Mouse (Mus musculus): Measurements from ENCODE around the gene Lhb. TPM values are rescaled to one million over a fixed set of nuclear protein-coding genes. Genes with fewer than 3 reads are reported as not detected.
"Not testable (repeated sequence)": the region's sequence is repeated elsewhere in the genome, so short reads cannot be mapped to it uniquely, and the experiment has no call there.

The Lhb gene
- polyA plus RNA-seq, 1 experiment from 2014 or later: 0.47 TPM

GRCm38 (mm10) chr7:45461326-45461725 is 40.7 kb downstream of the Lhb start:
- peak overlapping the region; percentile 90 for H3K27ac ChIP-seq (ENCODE audit: low read depth)
- no peak overlapping the region for H3K4me3 ChIP-seq (ENCODE audit: low read depth, low read length)
- no peaks in the 10 kb centered on the region for H3K9me3 ChIP-seq (ENCODE audit: control insufficient read depth, low read length)
- DNase-seq (ENCODE audit: low spot score) (no peak), ATAC-seq (replicated peaks; ENCODE audit: low FRiP score, low TSS enrichment, low read depth) (no peak)
- H3K4me1 ChIP-seq (replicated peaks; ENCODE audit: control insufficient read depth, insufficient read depth, low read length): peaks cover 46% of the 10 kb centered on the region
- WGBS: 59% methylated on average over 4 of the region's 5 CpGs
- peaks cover 51% of the 10 kb centered on the region for H3K36me3 ChIP-seq (ENCODE audit: control insufficient read depth, insufficient read depth, low read length)
- no peak overlapping the region for H3K9ac ChIP-seq (ENCODE audit: low read length)
- no peaks in the 10 kb centered on the region for H3K27me3 ChIP-seq (replicated peaks; ENCODE audit: control insufficient read depth, insufficient read depth, low read length)
- peak overlapping the region; percentile 62 for H3K4me2 ChIP-seq (ENCODE audit: low read length)

- H3K27ac ChIP-seq (ENCODE audit: low read depth): peak overlapping the region; percentile 90
- no peak overlapping the region for H3K9ac ChIP-seq (ENCODE audit: low read length)
- H3K36me3 ChIP-seq (ENCODE audit: control insufficient read depth, insufficient read depth, low read length): peaks cover 50% of the 10 kb centered on the region
- H3K4me3 ChIP-seq (ENCODE audit: low read depth, low read length): no peak overlapping the region
- no peaks in the 10 kb centered on the region for H3K9me3 ChIP-seq (ENCODE audit: control insufficient read depth, low read length)
- H3K4me2 ChIP-seq (ENCODE audit: low read length): no peak overlapping the region
- DNase-seq (ENCODE audit: low spot score) (no peak), ATAC-seq (replicated peaks; ENCODE audit: low FRiP score, low TSS enrichment, low read depth) (no peak)
- H3K4me1 ChIP-seq (replicated peaks; ENCODE audit: control insufficient read depth, insufficient read depth, low read length): peaks cover 45% of the 10 kb centered on the region
- H3K27me3 ChIP-seq (replicated peaks; ENCODE audit: control insufficient read depth, insufficient read depth, low read length): no peaks in the 10 kb centered on the region
- WGBS: 75% methylated on average over 4 of the region's 4 CpGs
These were observed 41.2 kb downstream of the Lhb start for GRCm38 (mm10) chr7:45461781-45462180.

GRCm38 (mm10) chr7:45462325-45462724 is 41.7 kb downstream of the Lhb start:
- no peak for ATAC-seq (replicated peaks; ENCODE audit: low FRiP score, low TSS enrichment, low read depth)

GRCm38 (mm10) chr7:45462868-45463267 is 42.2 kb downstream of the Lhb start:
- Histone ChIP-seq H3K36me3 (ENCODE audit: control insufficient read depth, insufficient read depth, low read length) (peaks cover 39% of the 10 kb centered on the region), H3K4me1 (replicated peaks; ENCODE audit: control insufficient read depth, insufficient read depth, low read length) (peaks cover 39% of the 10 kb centered on the region)
- H3K27ac ChIP-seq (ENCODE audit: low read depth); H3K27me3 ChIP-seq (replicated peaks; ENCODE audit: control insufficient read depth, insufficient read depth, low read length); ATAC-seq (replicated peaks; ENCODE audit: low FRiP score, low TSS enrichment, low read depth); H3K4me2 ChIP-seq (ENCODE audit: low read length); H3K4me3 ChIP-seq (ENCODE audit: low read depth, low read length); H3K9ac ChIP-seq (ENCODE audit: low read length); H3K9me3 ChIP-seq (ENCODE audit: control insufficient read depth, low read length): not testable (repeated sequence)
- DNase-seq (ENCODE audit: low spot score): peak; percentile 38
- WGBS: 78% methylated on average over 4 of the region's 4 CpGs

More at GRCm38 (mm10) chr7:45462325-45462724, 41.7 kb downstream of the Lhb start:
- peak; percentile 48 for DNase-seq (ENCODE audit: low spot score)
- Histone ChIP-seq H3K4me1 (replicated peaks; ENCODE audit: control insufficient read depth, insufficient read depth, low read length) (peaks cover 44% of the 10 kb centered on the region), H3K4me2 (ENCODE audit: low read length) (no peak overlapping the region), H3K4me3 (ENCODE audit: low read depth, low read length) (no peak overlapping the region), H3K9me3 (ENCODE audit: control insufficient read depth, low read length) (no peaks in the 10 kb centered on the region), H3K9ac (ENCODE audit: low read length) (no peak overlapping the region), H3K27me3 (replicated peaks; ENCODE audit: control insufficient read depth, insufficient read depth, low read length) (no peaks in the 10 kb centered on the region), H3K36me3 (ENCODE audit: control insufficient read depth, insufficient read depth, low read length) (peaks cover 44% of the 10 kb centered on the region), H3K27ac (ENCODE audit: low read depth) (no peak overlapping the region)
- WGBS: 86% methylated on average over 4 of the region's 4 CpGs

GRCm38 (mm10) chr7:45463987-45464778 is 43.6 kb downstream of the Lhb start:
- no peaks in the 10 kb centered on the region for H3K9me3 ChIP-seq (ENCODE audit: control insufficient read depth, low read length)
- ATAC-seq (replicated peaks; ENCODE audit: low FRiP score, low TSS enrichment, low read depth) (no peak), DNase-seq (ENCODE audit: low spot score) (peak; percentile 45)
- peaks cover 29% of the 10 kb centered on the region for H3K36me3 ChIP-seq (ENCODE audit: control insufficient read depth, insufficient read depth, low read length)
- peaks cover 36% of the 10 kb centered on the region for H3K4me1 ChIP-seq (replicated peaks; ENCODE audit: control insufficient read depth, insufficient read depth, low read length)
- no peak overlapping the region for H3K27ac ChIP-seq (ENCODE audit: low read depth)
- H3K4me2 ChIP-seq (ENCODE audit: low read length): no peak overlapping the region
- H3K9ac ChIP-seq (ENCODE audit: low read length): no peak overlapping the region
- 93% methylated on average over 7 of the region's 7 CpGs for WGBS
- H3K4me3 ChIP-seq (ENCODE audit: low read depth, low read length): no peak overlapping the region
- H3K27me3 ChIP-seq (replicated peaks; ENCODE audit: control insufficient read depth, insufficient read depth, low read length): no peaks in the 10 kb centered on the region

- no peaks in the 10 kb centered on the region for H3K27me3 ChIP-seq (replicated peaks; ENCODE audit: control insufficient read depth, insufficient read depth, low read length)
- H3K9ac ChIP-seq (ENCODE audit: low read length): no peak overlapping the region
- peaks cover 29% of the 10 kb centered on the region for H3K36me3 ChIP-seq (ENCODE audit: control insufficient read depth, insufficient read depth, low read length)
- no peak overlapping the region for H3K27ac ChIP-seq (ENCODE audit: low read depth)
- WGBS: 95% methylated on average over 12 of the region's 12 CpGs
- no peak overlapping the region for H3K4me2 ChIP-seq (ENCODE audit: low read length)
- peaks cover 34% of the 10 kb centered on the region for H3K4me1 ChIP-seq (replicated peaks; ENCODE audit: control insufficient read depth, insufficient read depth, low read length)
- no peak for DNase-seq (ENCODE audit: low spot score)
- no peaks in the 10 kb centered on the region for H3K9me3 ChIP-seq (ENCODE audit: control insufficient read depth, low read length)
- ATAC-seq (replicated peaks; ENCODE audit: low FRiP score, low TSS enrichment, low read depth): no peak
- 0 out of 2 replicates have a peak overlapping the region, but pooled peaks have one; percentile 76 for H3K4me3 ChIP-seq (ENCODE audit: low read depth, low read length)
These were observed 44.5 kb downstream of the Lhb start for GRCm38 (mm10) chr7:45465112-45465511.

- 0 out of 2 replicates have a peak overlapping the region, but pooled peaks have one; percentile 39 for H3K27ac ChIP-seq (ENCODE audit: low read depth)
- H3K4me3 ChIP-seq (ENCODE audit: low read depth, low read length): peak overlapping the region; percentile 76
- H3K4me1 ChIP-seq (replicated peaks; ENCODE audit: control insufficient read depth, insufficient read depth, low read length): peaks cover 29% of the 10 kb centered on the region
- DNase-seq (ENCODE audit: low spot score): no peak
- H3K9me3 ChIP-seq (ENCODE audit: control insufficient read depth, low read length): no peaks in the 10 kb centered on the region
- H3K27me3 ChIP-seq (replicated peaks; ENCODE audit: control insufficient read depth, insufficient read depth, low read length): no peaks in the 10 kb centered on the region
- ATAC-seq (replicated peaks; ENCODE audit: low FRiP score, low TSS enrichment, low read depth): no peak
- H3K9ac ChIP-seq (ENCODE audit: low read length): peak overlapping the region; percentile 78
- peak overlapping the region; percentile 89 for H3K4me2 ChIP-seq (ENCODE audit: low read length)
- H3K36me3 ChIP-seq (ENCODE audit: control insufficient read depth, insufficient read depth, low read length): peaks cover 29% of the 10 kb centered on the region
- WGBS: 76% methylated on average over 9 of the region's 9 CpGs
These were observed 44.9 kb downstream of the Lhb start for GRCm38 (mm10) chr7:45465549-45465948.

- peak within 1 kb of the TSS; percentile 89 for H3K4me2 ChIP-seq (ENCODE audit: low read length)
- H3K4me3 ChIP-seq (ENCODE audit: low read depth, low read length): peak within 1 kb of the TSS; percentile 76
- peak within 1 kb of the TSS; percentile 78 for H3K9ac ChIP-seq (ENCODE audit: low read length)
- WGBS: under 1% methylated on average over 52 of the region's 58 CpGs
- H3K27ac ChIP-seq (ENCODE audit: low read depth): peak within 1 kb of the TSS; percentile 39
- H3K27me3 ChIP-seq (replicated peaks; ENCODE audit: control insufficient read depth, insufficient read depth, low read length): no peaks in the 10 kb centered on the region
- peaks cover 29% of the 10 kb centered on the region for H3K36me3 ChIP-seq (ENCODE audit: control insufficient read depth, insufficient read depth, low read length)
- H3K9me3 ChIP-seq (ENCODE audit: control insufficient read depth, low read length): no peaks in the 10 kb centered on the region
- DNase-seq (ENCODE audit: low spot score): peak; percentile 94
- H3K4me1 ChIP-seq (replicated peaks; ENCODE audit: control insufficient read depth, insufficient read depth, low read length): peaks cover 22% of the 10 kb centered on the region
- peak; percentile 74 for ATAC-seq (replicated peaks; ENCODE audit: low FRiP score, low TSS enrichment, low read depth)
These were observed 45.9 kb downstream of the Lhb start, which contains the start of gene Bax for GRCm38 (mm10) chr7:45466283-45467089. Bax (minus strand) TSS chr7:45466898.

Data from intestine, embryonic 14.5 days (tissue).